Mouse (Mus musculus): ENCODE results near the gene Arfgap3. TPM values are rescaled to one million over a fixed set of nuclear protein-coding genes. Genes with fewer than 3 reads are reported as not detected.
"Not testable (repeated sequence)": the region's sequence is repeated elsewhere in the genome, so short reads cannot be mapped to it uniquely, and the experiment has no call there.

The Arfgap3 gene
- polyA plus RNA-seq, 1 experiment = 21.4 TPM

DNA sequence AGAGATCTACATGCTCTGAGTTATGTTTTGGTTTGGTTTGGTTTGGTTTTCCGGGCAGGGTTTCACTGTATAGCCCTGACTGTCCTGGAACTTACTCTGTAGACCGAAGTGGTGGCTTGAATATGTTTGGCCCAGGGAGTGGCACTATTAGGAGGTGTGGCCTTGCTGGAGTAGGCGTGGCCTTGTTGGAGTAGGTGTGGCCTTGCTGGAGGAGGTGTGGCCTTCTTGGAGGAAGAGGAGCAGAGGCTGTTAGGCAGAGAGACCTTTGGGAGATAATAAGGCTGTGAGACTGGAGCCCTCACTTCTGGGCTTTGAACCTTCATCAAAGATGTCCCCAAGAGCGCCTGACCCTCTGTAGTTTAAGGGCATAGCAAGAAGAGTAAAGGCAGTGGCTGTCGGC is 71.5 kb downstream of the Arfgap3 start:
- TF ChIP-seq CTCF (conservative IDR thresholded peaks at IDR 0.05; ENCODE audit: insufficient read depth, insufficient read length, low read depth, low read length) = no peak
- no peak for TF ChIP-seq POLR2A (IDR thresholded peaks at IDR 0.05; ENCODE audit: low read depth, low read length)
- Histone ChIP-seq H3K4me1 (ENCODE audit: control insufficient read depth, insufficient read depth, low read length) (no peaks in the 10 kb centered on the region), H3K27ac (ENCODE audit: insufficient read depth, low read depth, low read length) (no peak overlapping the region), H3K27me3 (replicated peaks; ENCODE audit: control insufficient read depth, insufficient read depth, low read length) (no peaks in the 10 kb centered on the region), H3K4me3 (ENCODE audit: insufficient read depth, low read depth, low read length) (no peak overlapping the region), H3K36me3 (ENCODE audit: control insufficient read depth, insufficient read depth, low read length) (no peaks in the 10 kb centered on the region)
- 82% methylated on average over 5 of the region's 5 CpGs for WGBS
- DNase-seq = no peak

DNA sequence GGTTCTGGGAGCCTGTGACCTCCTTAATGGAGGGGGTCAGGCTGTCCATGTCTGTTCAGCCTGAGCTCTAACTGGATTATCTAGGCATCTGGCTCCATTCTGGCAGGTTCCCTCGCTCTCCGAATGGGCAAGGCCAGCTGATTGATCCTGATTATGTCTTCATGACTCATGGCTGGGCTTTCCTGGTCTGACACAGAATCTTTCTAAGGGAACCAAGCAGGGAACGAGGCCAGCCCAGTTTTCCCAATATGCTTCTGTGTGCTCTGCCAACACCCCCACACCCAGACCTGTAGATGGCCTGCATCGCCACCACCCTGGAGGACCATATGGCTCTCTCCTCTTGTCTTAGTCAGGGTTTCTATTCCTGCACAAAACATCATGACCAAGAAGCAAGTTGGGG is 72.6 kb downstream of the Arfgap3 start:
- H3K27me3 ChIP-seq (replicated peaks; ENCODE audit: control insufficient read depth, insufficient read depth, low read length) = no peaks in the 10 kb centered on the region
- 92% methylated on average over 4 of the region's 4 CpGs for WGBS
- H3K4me1 ChIP-seq (ENCODE audit: control insufficient read depth, insufficient read depth, low read length) = no peaks in the 10 kb centered on the region
- no peak for TF ChIP-seq POLR2A (IDR thresholded peaks at IDR 0.05; ENCODE audit: low read depth, low read length)
- no peak for TF ChIP-seq CTCF (conservative IDR thresholded peaks at IDR 0.05; ENCODE audit: insufficient read depth, insufficient read length, low read depth, low read length)
- no peak overlapping the region for H3K4me3 ChIP-seq (ENCODE audit: insufficient read depth, low read depth, low read length)
- DNase-seq = no peak
- no peak overlapping the region for H3K27ac ChIP-seq (ENCODE audit: insufficient read depth, low read depth, low read length)
- H3K36me3 ChIP-seq (ENCODE audit: control insufficient read depth, insufficient read depth, low read length) = no peaks in the 10 kb centered on the region

DNA sequence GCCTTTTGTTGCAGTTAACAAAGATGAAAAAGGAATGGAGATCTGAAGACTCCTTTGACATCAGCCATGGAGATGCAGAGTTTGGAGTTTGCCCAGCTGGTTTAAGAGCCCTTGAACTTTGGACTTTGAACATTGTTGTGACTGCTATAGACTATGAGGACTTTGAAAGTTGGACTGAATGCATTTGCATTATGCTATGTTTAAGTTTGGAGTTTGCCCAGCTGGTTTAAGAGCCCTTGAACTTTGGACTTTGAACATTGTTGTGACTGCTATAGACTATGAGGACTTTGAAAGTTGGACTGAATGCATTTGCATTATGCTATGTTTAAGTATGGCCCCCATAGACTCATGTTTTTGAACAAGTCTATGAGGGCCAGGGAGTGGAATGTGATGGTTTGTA is 75.8 kb downstream of the Arfgap3 start:
- H3K4me3 ChIP-seq (ENCODE audit: insufficient read depth, low read depth, low read length); H3K36me3 ChIP-seq (ENCODE audit: control insufficient read depth, insufficient read depth, low read length); DNase-seq; H3K27ac ChIP-seq (ENCODE audit: insufficient read depth, low read depth, low read length); H3K4me1 ChIP-seq (ENCODE audit: control insufficient read depth, insufficient read depth, low read length); H3K27me3 ChIP-seq (replicated peaks; ENCODE audit: control insufficient read depth, insufficient read depth, low read length): not testable (repeated sequence)

DNA sequence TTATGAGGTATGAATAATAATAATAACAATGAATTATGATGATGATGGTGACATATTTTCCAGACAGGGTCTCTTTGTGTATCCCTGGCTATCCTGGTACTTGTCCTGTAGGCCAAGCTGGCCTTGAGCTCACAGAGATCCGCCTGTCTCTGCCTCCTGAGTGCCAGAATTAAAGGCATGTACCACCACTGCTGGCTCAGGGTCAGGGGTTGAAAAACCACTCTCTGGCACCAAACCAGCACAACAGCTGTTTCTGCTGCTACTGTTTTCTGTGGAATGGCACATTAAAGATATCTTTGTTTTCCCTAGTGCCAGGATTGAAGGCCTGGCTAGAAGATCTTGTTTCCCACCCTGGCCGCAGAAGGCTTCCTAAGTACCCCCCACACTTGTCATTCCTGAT is 77.0 kb downstream of the Arfgap3 start:
- no peak for DNase-seq

DNA sequence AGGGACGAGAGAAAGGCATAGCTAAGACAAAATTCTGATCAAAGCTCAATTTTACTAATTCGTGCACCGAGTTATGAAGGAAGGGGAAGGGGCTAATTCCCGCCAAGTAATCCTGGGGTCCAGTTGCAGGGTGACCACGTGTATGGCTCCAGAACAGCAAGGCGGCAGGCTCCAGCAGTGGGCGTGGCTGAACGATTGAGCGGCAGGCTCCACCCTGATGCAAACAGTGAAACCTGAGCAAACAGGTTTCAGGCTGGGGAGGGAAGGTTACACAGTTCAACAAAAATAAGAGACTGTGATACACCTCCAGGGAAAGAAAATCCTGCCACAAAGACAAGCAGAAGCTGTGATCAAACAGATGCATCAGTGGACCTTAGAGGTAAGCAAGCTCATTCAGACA is 78.8 kb downstream of the Arfgap3 start:
- H3K27ac ChIP-seq (ENCODE audit: insufficient read depth, low read depth, low read length) = peak overlapping the region; percentile 38; the same call in 1 of the 2 replicates
- 40% methylated on average over 9 of the region's 9 CpGs for WGBS
- DNase-seq; H3K36me3 ChIP-seq (ENCODE audit: control insufficient read depth, insufficient read depth, low read length); H3K27me3 ChIP-seq (replicated peaks; ENCODE audit: control insufficient read depth, insufficient read depth, low read length); H3K4me3 ChIP-seq (ENCODE audit: insufficient read depth, low read depth, low read length); H3K4me1 ChIP-seq (ENCODE audit: control insufficient read depth, insufficient read depth, low read length): not testable (repeated sequence)

More for the DNA sequence above, 77.0 kb downstream of the Arfgap3 start:
- Histone ChIP-seq H3K27ac (ENCODE audit: insufficient read depth, low read depth, low read length) (no peak overlapping the region), H3K4me1 (ENCODE audit: control insufficient read depth, insufficient read depth, low read length) (no peaks in the 10 kb centered on the region), H3K36me3 (ENCODE audit: control insufficient read depth, insufficient read depth, low read length) (no peaks in the 10 kb centered on the region), H3K27me3 (replicated peaks; ENCODE audit: control insufficient read depth, insufficient read depth, low read length) (no peaks in the 10 kb centered on the region), H3K4me3 (ENCODE audit: insufficient read depth, low read depth, low read length) (no peak overlapping the region)
- WGBS = 88% methylated on average over 2 of the region's 2 CpGs
- TF ChIP-seq POLR2A (IDR thresholded peaks at IDR 0.05; ENCODE audit: low read depth, low read length) (no peak), CTCF (conservative IDR thresholded peaks at IDR 0.05; ENCODE audit: insufficient read depth, insufficient read length, low read depth, low read length) (no peak)

DNA sequence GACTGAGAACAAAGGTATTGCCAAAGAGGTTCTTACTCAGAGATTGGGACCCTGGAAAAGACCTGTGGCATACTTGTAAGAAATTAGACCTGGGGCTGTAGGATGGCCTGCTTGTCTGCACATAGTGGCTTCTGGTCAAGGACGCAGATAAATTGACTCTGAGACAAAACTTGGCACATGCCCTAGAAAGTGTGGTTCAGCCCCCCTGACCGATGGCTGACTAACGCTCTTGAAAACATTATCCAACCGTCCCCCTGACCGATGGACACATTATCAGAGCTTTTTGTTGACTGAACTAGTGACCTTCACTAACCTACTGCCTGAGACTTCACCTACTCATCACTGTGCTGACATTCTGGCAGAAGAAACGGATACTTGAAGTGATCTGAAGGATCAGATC is 80.1 kb downstream of the Arfgap3 start:
- 78% methylated on average over 6 of the region's 6 CpGs for WGBS
- not testable (repeated sequence) for H3K4me1 ChIP-seq (ENCODE audit: control insufficient read depth, insufficient read depth, low read length); H3K4me3 ChIP-seq (ENCODE audit: insufficient read depth, low read depth, low read length)

DNA sequence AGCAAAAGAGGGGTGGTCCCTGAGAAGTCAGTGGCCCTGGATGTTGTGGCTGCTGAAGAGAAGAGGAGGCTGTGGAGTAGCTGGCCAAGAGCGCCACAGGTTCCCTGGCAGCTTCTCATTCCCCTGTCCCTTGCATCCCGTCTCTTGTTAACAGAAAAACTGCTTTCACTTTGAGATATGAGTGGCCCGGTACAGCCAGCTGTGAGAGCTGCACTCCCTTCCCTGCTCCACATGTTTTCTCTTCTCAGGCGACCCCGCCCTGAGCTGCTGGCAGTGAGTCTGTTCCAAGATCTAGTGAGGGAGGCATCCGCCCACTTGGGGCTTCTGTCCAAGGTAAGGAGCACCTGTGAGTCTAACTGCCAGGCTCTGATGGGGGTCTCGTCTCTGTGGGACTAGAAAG is 81.6 kb downstream of the Arfgap3 start:
- H3K4me1 ChIP-seq (ENCODE audit: control insufficient read depth, insufficient read depth, low read length); H3K36me3 ChIP-seq (ENCODE audit: control insufficient read depth, insufficient read depth, low read length); H3K27me3 ChIP-seq (replicated peaks; ENCODE audit: control insufficient read depth, insufficient read depth, low read length): not testable (repeated sequence)
- DNase-seq = peak; percentile 40
- H3K4me3 ChIP-seq (ENCODE audit: insufficient read depth, low read depth, low read length) = peak overlapping the region; percentile 28; the same call in 1 of the 2 replicates
- WGBS = 36% methylated on average over 7 of the region's 7 CpGs
- H3K27ac ChIP-seq (ENCODE audit: insufficient read depth, low read depth, low read length) = peak overlapping the region; percentile 59; the same call in 1 of the 2 replicates

More for the DNA sequence above, 80.1 kb downstream of the Arfgap3 start:
- H3K27ac ChIP-seq (ENCODE audit: insufficient read depth, low read depth, low read length); DNase-seq; H3K27me3 ChIP-seq (replicated peaks; ENCODE audit: control insufficient read depth, insufficient read depth, low read length); H3K36me3 ChIP-seq (ENCODE audit: control insufficient read depth, insufficient read depth, low read length): not testable (repeated sequence)

DNA sequence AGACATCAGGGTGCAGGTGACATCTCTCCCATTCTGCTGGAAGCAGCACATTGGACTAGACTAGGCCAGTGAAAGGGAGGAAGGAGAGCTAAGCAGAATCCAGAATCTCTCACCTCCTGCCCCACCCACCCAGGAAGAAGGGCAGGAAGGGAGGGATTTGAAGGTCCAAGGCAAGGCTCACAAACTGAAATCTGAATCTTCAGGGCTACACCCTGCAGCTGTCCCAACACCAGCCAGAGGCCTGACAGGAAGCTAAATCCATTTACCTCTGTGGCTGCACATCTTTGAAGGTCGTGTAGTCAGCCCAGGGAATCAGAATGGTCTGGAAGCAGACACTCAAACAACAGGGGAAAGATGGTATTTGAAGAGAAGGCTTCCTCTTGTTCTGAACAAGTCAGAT is 84.8 kb downstream of the Arfgap3 start:
- TF ChIP-seq CTCF (conservative IDR thresholded peaks at IDR 0.05; ENCODE audit: insufficient read depth, insufficient read length, low read depth, low read length) = no peak
- no peak overlapping the region for H3K27ac ChIP-seq (ENCODE audit: insufficient read depth, low read depth, low read length)
- no peaks in the 10 kb centered on the region for H3K4me1 ChIP-seq (ENCODE audit: control insufficient read depth, insufficient read depth, low read length)
- no peaks in the 10 kb centered on the region for H3K36me3 ChIP-seq (ENCODE audit: control insufficient read depth, insufficient read depth, low read length)
- H3K4me3 ChIP-seq (ENCODE audit: insufficient read depth, low read depth, low read length) = no peak overlapping the region
- no peak for DNase-seq
- no peaks in the 10 kb centered on the region for H3K27me3 ChIP-seq (replicated peaks; ENCODE audit: control insufficient read depth, insufficient read depth, low read length)
- WGBS = 58% methylated on average over 1 of the region's 1 CpGs

Measured in kidney, adult 2 months (tissue).